Mouse (Mus musculus) hindbrain, embryonic 14.5 days (tissue): ENCODE data around the gene Arsb. TPM values are rescaled to one million over a fixed set of nuclear protein-coding genes. Genes with fewer than 3 reads are reported as not detected.

Source experiments
- ATAC-seq: fragments of 200-750 bp; cut with Nextera tagmentation; 2 replicates; pipeline ENCODE4 v1.8.0; 2017; ENCODE audit warnings: moderate number of reproducible peaks, mild to moderate bottlenecking, moderate TSS enrichment, moderate library complexity; ENCODE audit not compliant: low FRiP score
- DNase-seq: peaks from one replicate; pipeline ENCODE4 v3.0.0-alpha.2; 2015; ENCODE audit warnings: low spot score
- H3K27ac ChIP-seq: fragments of 300-500 bp; sonication (generic); 2 replicates; pipeline ENCODE4 v1.5.1; 2014; ENCODE audit warnings: mild to moderate bottlenecking, moderate library complexity
- H3K27me3 ChIP-seq: fragments of 300-500 bp; sonication (generic); 2 replicates; pipeline ENCODE4 v1.6.1; 2014; ENCODE audit warnings: mild to moderate bottlenecking, low read length, mixed read lengths; ENCODE audit not compliant: control insufficient read depth, insufficient read depth
- H3K36me3 ChIP-seq: fragments of 300-500 bp; sonication (generic); replicated peaks from 2 replicates; pipeline ENCODE4 v1.6.1; 2014; ENCODE audit not compliant: control insufficient read depth, insufficient read depth
- H3K4me1 ChIP-seq: fragments of 300-500 bp; sonication (generic); replicated peaks from 2 replicates; pipeline ENCODE4 v1.6.1; 2014; ENCODE audit warnings: antibody characterized with exemption, low read length, mixed read lengths; ENCODE audit not compliant: control insufficient read depth, insufficient read depth
- H3K4me2 ChIP-seq: fragments of 300-500 bp; sonication (generic); replicated peaks from 2 replicates; pipeline ENCODE4 v1.6.1; 2014; ENCODE audit warnings: mild to moderate bottlenecking, moderate library complexity
- H3K4me3 ChIP-seq: fragments of 300-500 bp; sonication (generic); replicated peaks from 2 replicates; pipeline ENCODE4 v1.5.1; 2014; ENCODE audit warnings: mild to moderate bottlenecking, low read length
- H3K9ac ChIP-seq: fragments of 300-500 bp; sonication (generic); 2 replicates; pipeline ENCODE4 v1.6.1; 2014
- H3K9me3 ChIP-seq: fragments of 300-500 bp; sonication (generic); 2 replicates; pipeline ENCODE4 v1.6.1; 2016; ENCODE audit warnings: low read length; ENCODE audit not compliant: control insufficient read depth
- WGBS: fragments of 180-500 bp; shearing (Covaris S2); extraction: QIAGEN DNeasy Blood & Tissue Kit; methylation state at CpG from one replicate; pipeline ENCODE4 v1.1.7; 2014; 5-methylcytosine and 5-hydroxymethylcytosine counted together
- polyA plus RNA-seq: library from polyadenylated mRNA; unstranded; fragments of >200 nt; fragmentation: Nextera tagmentation; extraction: Ambion mirVana; gene quantifications from 2 replicates; pipeline ENCODE4 v1.2.1, GENCODE M21; 2014

Gene Arsb
- polyA plus RNA-seq, 1 experiment from 2014 or later: 10.9 TPM

DNA sequence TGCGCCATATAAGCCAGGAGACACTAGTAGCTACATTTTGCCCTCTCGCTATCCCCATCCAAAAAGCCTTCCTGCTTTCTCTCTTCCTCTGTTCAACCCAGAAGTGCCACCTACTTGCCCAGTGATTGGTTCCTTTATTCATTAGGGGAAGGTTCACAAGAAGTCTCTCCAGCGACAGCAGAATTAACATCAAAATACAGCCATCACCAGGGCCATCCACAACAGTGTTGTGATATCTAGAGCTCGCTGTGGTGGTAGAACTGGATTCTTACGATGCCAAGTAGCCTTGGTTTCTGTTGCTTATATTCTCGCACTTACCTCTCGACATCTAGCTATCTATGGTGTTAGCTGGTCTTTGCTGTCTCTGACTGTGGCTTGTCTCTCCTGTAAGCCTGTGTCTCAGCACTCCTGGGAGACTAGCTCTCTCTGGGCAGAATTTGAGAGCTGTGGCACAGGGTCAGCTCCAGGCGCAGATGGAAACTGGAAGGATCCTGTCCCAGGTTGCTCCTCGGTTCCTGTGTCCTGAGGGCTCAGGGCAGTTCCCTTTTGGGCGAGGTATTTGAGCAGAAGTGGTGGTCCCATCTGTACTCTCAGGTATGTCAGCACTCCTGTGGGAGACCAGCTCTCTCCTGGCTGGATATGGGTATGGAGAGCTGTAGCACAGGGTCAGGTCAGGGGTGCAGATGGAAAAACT lies 135.3 kb downstream of the Arsb start:
- WGBS: 89% methylated on average over 10 of the region's 10 CpGs
- H3K27me3 ChIP-seq: no peaks in the 10 kb centered on the region
- no peak overlapping the region for H3K9ac ChIP-seq
- H3K4me1 ChIP-seq: 0 out of 2 replicates have a peak, but pooled peaks cover 1% of the 10 kb centered on the region
- DNase-seq (no peak), ATAC-seq (no peak)
- H3K9me3 ChIP-seq: no peaks in the 10 kb centered on the region
- H3K4me3 ChIP-seq: no peak overlapping the region
- H3K4me2 ChIP-seq: no peak overlapping the region
- no peak overlapping the region for H3K27ac ChIP-seq
- H3K36me3 ChIP-seq: no peaks in the 10 kb centered on the region

DNA sequence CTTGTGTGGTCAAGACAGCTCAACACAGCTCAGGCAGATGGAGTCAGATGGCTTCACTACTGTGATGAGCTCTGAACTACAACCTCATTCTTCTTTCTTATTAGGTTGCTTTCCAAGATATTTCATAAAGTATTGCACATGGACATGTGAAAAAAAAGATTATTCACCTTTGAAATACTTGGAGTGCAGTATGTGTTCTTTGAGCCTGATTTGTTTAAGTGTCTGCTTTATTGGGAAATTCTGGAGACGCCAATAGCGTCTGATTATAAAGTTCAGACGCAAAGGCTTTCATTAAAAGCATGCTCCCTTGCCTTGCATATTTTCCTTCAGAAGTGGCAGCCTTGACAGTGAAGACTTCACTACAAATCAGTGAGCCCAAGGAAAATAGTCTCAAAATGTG lies 136.5 kb downstream of the Arsb start:
- H3K9ac ChIP-seq: no peak overlapping the region
- H3K36me3 ChIP-seq: no peaks in the 10 kb centered on the region
- H3K4me1 ChIP-seq: 0 out of 2 replicates have a peak, but pooled peaks cover 3% of the 10 kb centered on the region
- no peak overlapping the region for H3K27ac ChIP-seq
- no peak for DNase-seq
- WGBS: 95% methylated on average over 3 of the region's 3 CpGs
- H3K27me3 ChIP-seq: no peaks in the 10 kb centered on the region
- H3K9me3 ChIP-seq: no peaks in the 10 kb centered on the region
- ATAC-seq: no peak
- H3K4me2 ChIP-seq: no peak overlapping the region
- H3K4me3 ChIP-seq: no peak overlapping the region

DNA sequence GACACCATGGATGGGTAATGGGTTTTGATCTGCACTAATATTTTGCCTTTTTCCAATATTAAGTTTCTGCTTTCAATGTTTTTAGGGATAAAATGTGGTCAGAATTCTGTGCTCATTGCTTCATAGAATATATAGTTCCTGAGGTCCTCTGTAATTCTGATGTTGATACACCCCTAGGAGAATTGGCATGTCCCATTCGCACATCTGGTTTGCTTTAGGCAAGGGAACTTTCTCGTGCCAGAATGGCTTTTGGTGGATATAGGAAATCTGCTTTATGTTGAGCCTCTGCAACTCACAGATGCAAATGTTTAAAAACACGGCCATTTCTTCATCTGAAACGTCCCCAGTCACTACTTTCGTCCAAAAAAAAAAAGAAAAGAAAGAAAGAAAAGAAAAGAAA lies 138.4 kb downstream of the Arsb start:
- H3K4me1 ChIP-seq: 0 out of 2 replicates have a peak, but pooled peaks cover 3% of the 10 kb centered on the region
- no peak overlapping the region for H3K4me3 ChIP-seq
- H3K4me2 ChIP-seq: no peak overlapping the region
- H3K27ac ChIP-seq: no peak overlapping the region
- no peaks in the 10 kb centered on the region for H3K27me3 ChIP-seq
- H3K9ac ChIP-seq: no peak overlapping the region
- DNase-seq (no peak), ATAC-seq (no peak)
- no peaks in the 10 kb centered on the region for H3K36me3 ChIP-seq
- 80% methylated on average over 5 of the region's 5 CpGs for WGBS
- H3K9me3 ChIP-seq: no peaks in the 10 kb centered on the region

DNA sequence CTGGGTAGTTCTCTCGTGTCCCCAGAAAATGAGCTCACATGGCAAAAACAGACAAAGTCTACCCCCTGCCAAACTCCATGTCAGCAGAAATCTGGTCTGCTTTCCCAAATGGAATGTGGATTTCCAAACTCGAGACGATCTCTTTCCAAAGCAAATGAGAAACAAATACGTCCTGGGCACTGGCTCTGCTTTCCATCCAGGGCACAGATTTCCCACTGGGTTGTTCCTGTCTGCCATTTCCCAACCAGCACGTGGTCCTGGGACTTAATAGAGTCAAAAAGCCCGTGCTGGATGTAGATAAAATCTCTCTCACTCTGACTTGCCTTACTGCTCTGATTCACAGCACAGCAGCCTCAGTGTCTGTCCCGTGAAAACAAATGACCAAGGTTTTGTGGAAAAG lies 139.6 kb downstream of the Arsb start:
- Histone ChIP-seq H3K36me3 (no peaks in the 10 kb centered on the region), H3K4me3 (no peak overlapping the region), H3K9me3 (no peaks in the 10 kb centered on the region), H3K9ac (no peak overlapping the region), H3K27me3 (no peaks in the 10 kb centered on the region), H3K4me1 (0 out of 2 replicates have a peak, but pooled peaks cover 3% of the 10 kb centered on the region), H3K4me2 (no peak overlapping the region), H3K27ac (no peak overlapping the region)
- DNase-seq (no peak), ATAC-seq (no peak)
- 65% methylated on average over 7 of the region's 7 CpGs for WGBS

DNA sequence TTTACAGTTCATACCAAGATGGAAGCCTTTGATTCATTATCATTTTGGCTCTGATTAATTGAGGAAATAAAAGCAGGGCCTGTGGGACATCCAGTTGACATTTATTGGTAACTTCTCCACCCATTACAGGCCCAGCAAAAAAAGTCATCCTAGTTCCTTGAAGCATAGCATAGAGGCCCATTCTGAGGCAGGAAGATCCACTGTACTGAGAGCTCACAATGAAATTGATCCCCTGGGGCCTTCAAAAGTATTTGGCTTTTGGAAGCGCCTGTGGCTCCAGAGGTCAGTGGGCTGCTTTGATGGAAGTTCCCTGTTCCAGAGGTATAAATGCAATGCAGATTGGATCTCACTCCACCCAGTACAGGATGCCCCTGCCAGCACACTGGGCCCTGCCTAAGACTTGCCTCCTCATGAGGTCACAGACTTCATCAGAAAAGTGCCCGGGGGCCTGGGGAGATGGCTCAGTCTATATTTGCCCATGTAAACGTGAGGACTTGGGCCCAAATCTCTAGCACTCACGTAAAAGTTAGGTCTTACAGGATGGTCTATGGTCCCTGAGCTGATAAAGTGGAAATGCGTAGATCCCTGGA lies 141.0 kb downstream of the Arsb start:
- ATAC-seq (no peak), DNase-seq (no peak)
- Histone ChIP-seq H3K4me3 (no peak overlapping the region), H3K9ac (no peak overlapping the region), H3K36me3 (no peaks in the 10 kb centered on the region), H3K9me3 (no peaks in the 10 kb centered on the region), H3K4me2 (no peak overlapping the region), H3K27me3 (no peaks in the 10 kb centered on the region), H3K27ac (no peak overlapping the region), H3K4me1 (0 out of 2 replicates have a peak, but pooled peaks cover 3% of the 10 kb centered on the region)
- WGBS: 83% methylated on average over 5 of the region's 5 CpGs

DNA sequence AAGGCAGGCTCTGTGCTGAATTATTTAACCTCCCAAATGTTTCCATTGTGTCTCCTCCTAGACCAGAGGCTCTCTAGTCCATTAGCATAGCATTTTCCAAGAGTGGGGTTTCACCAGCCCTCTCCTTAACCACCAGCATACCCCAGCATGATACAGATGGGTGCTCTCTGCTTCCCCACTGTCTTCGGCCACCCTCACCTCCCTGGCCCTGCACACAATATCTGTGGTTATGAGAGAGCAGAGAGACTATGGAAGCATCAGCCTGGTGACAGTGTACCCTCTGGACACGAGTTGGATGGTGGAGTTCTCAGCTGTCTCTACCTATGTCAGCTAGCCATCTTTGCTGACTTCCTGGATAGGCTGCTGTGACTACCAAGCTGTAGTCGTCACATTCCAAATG lies 142.8 kb downstream of the Arsb start:
- Histone ChIP-seq H3K27me3 (no peaks in the 10 kb centered on the region), H3K4me2 (no peak overlapping the region), H3K27ac (no peak overlapping the region), H3K4me1 (0 out of 2 replicates have a peak, but pooled peaks cover 3% of the 10 kb centered on the region), H3K9ac (no peak overlapping the region), H3K4me3 (no peak overlapping the region), H3K36me3 (no peaks in the 10 kb centered on the region), H3K9me3 (no peaks in the 10 kb centered on the region)
- DNase-seq (no peak), ATAC-seq (no peak)
- 81% methylated on average over 3 of the region's 3 CpGs for WGBS

DNA sequence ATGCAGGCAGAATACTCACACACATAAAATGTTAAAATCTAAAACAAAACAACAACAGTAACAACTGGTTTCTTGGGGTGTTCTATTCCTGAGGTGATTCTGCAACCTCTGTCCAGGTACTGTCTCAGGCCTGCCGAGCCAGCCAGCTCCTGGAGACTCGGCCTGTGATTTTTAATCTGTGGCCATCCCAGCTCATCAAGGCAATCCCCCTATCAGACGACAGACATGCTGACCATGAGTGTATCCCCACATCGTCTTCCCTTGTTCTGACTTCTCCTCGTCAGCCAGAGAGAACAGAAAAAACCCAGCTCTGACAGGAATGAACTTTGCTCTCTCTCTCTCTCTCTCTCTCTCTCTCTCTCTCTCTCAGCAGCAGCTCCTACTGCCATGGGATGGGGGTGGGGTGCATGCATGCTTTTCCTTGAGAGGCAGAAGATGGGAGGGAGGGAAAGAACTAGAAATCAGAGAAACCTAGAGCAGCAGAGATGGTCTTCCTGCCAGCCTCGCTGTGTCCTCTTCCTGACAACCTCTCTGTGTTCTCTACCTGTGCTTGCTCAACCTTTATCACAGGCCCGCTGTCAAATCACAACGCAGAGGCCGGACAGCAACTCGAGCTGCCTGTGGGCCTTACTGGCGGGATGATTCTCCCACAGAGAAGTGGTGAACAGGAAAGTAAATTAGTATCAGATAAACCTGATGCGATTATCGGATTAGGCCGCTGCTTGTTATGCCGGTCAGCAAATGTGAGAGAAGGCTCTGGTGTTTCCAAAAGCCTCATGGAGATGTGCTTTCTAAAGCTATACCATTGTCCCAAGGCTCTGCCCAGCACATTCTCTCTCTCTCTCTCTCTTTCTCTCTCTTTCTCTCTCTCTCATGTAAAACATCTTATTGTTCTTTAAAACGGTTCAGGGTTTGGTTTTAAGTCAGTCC lies 144.5 kb downstream of the Arsb start:
- Histone ChIP-seq H3K4me2 (no peak overlapping the region), H3K4me1 (0 out of 2 replicates have a peak, but pooled peaks cover 3% of the 10 kb centered on the region), H3K27ac (no peak overlapping the region), H3K9me3 (no peaks in the 10 kb centered on the region), H3K36me3 (no peaks in the 10 kb centered on the region), H3K4me3 (no peak overlapping the region), H3K9ac (no peak overlapping the region), H3K27me3 (no peaks in the 10 kb centered on the region)
- no peak for DNase-seq
- ATAC-seq: no peak
- WGBS: 63% methylated on average over 16 of the region's 16 CpGs

DNA sequence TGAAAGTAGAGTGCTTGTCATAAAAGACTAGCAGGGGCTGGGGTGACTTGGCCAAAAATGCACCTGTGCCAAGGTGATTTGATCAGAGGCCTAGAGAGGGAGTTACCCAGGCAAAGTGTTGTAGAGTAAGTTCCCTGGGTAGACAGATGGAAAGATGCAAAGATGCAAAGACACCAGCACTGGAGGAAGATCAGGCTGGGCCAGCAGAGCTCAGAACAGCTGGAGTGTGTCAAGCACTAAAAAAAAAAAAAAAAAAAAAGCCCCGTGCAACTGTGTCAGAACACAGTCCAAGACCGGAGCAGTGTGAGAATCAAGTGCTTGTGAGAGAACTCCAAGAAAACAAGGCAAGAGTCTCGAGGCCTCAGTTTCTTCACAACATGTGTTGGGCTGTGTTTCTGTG lies 148.1 kb downstream of the Arsb start:
- DNase-seq: no peak
- no peaks in the 10 kb centered on the region for H3K4me1 ChIP-seq
- H3K9me3 ChIP-seq: no peaks in the 10 kb centered on the region
- WGBS: 82% methylated on average over 3 of the region's 3 CpGs
- no peak overlapping the region for H3K9ac ChIP-seq
- H3K27ac ChIP-seq: no peak overlapping the region
- no peak overlapping the region for H3K4me2 ChIP-seq
- no peaks in the 10 kb centered on the region for H3K36me3 ChIP-seq
- no peaks in the 10 kb centered on the region for H3K27me3 ChIP-seq
- ATAC-seq: no peak
- H3K4me3 ChIP-seq: no peak overlapping the region

DNA sequence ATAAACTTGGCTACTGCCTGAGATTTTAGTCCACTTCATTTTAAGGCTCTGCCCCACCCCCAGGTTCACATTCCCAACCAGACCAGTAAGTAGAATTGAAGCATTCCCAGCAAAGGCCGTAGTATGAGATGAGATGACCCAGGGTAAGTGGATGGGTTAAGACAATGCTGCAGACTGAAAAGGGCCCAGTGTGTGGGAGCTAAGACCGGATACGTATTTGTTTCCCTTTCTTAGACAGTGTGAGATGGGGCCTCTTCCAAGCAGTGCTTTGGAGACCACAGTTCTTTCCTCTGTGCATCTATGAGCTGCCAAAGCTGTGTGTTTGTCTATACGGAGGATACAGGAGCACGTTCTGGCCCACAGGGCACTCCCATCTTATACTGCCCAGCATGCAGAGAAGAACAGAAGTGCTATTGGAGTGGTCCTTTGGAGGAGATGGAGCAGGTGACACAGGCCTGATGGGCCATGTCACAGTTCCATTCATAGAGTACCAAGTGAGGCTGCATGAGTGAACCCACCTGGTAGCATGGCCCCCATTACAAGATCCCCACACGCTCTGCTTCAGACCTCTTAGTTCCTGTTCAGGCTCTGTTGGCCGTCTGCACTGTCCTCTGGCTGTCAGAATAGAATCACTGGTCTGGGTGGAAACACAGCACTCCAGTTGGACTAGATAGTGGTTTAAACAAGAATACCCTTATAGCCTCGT lies 148.8 kb downstream of the Arsb start:
- Histone ChIP-seq H3K27me3 (no peaks in the 10 kb centered on the region), H3K4me1 (no peaks in the 10 kb centered on the region), H3K4me2 (no peak overlapping the region), H3K27ac (no peak overlapping the region), H3K36me3 (no peaks in the 10 kb centered on the region), H3K4me3 (no peak overlapping the region), H3K9ac (no peak overlapping the region), H3K9me3 (no peaks in the 10 kb centered on the region)
- WGBS: 78% methylated on average over 8 of the region's 8 CpGs
- DNase-seq (no peak), ATAC-seq (no peak)
